Mouse (Mus musculus): ENCODE results near the gene Snrpa1. TPM values are rescaled to one million over a fixed set of nuclear protein-coding genes. Genes with fewer than 3 reads are reported as not detected.
"Not testable (repeated sequence)": the region's sequence is repeated elsewhere in the genome, so short reads cannot be mapped to it uniquely, and the experiment has no call there.

The Snrpa1 gene
- 10 to 100 TPM; 34.1 to 35.0 TPM for total RNA-seq (2021)

DNA sequence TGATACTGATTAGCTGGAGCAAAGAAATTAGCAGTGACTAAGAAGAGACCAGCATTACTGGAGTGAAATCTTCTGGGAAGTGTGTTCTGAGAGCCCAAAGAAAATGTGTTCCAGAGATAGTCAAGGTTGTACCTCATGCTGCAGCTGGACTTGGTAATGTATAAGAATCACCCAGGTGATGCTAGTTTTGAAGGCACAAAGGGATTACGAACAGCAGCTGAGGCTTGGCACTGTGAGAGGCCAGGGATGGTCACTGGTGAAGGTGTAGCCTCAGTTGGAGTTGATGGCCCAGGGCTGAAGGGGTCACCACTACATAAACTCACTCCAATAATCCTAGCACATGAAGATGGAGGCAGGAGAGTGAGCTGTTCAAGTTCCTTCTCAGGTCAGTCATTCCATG lies at the start of gene Snrpa1:
Snrpa1 (plus strand) TSS at position 301 of the 400 bp plus-strand sequence.
- DNase-seq = no peak

DNA sequence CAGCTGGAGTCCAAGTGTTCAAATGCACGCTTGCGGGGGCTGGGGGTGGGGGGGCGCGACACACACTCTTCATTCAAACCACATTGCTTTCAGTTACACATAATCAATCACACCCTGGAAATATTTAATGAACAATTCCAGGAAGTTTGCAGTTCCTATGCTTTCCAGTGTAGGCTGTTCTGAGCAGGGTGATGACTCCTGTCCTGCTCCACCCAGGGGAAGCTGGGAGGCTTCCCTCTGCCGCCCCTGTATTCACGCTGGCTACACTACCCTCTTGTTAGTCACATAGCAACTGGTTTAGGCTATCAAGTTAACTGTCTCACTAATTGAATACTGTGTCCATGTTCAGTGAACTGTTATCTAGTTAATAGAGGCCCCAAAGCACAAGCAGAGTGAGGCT lies 48.3 kb upstream of the Snrpa1 start:
- DNase-seq = no peak

- DNase-seq = no peak
These were observed 31.1 kb upstream of the Snrpa1 start for GRCm38 (mm10) chr7:66027747-66028146.

- no peak for DNase-seq
These were observed 29.9 kb upstream of the Snrpa1 start for GRCm38 (mm10) chr7:66028766-66029512.

DNA sequence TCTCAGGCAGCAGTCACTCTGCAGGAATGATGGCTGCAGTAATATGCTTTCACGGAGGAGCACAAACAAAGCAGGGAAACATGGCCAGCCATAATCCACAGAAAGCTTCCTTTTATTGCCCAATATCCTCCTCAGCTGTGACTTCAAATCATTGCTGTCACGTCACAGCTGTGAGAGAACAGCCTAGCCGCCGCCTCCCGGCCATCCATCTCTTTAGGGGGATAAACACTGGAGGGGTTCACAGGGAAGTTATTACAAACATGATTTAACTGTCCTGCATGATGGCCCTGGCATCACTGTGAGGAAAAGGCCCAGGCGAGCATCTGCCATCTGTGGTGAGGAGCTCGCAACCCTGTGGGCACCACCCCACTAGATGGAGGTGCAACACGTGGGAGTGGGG lies 22.0 kb upstream of the Snrpa1 start:
- no peak for DNase-seq

- no peak for DNase-seq
These were observed 20.5 kb upstream of the Snrpa1 start for GRCm38 (mm10) chr7:66038261-66038660.

DNA sequence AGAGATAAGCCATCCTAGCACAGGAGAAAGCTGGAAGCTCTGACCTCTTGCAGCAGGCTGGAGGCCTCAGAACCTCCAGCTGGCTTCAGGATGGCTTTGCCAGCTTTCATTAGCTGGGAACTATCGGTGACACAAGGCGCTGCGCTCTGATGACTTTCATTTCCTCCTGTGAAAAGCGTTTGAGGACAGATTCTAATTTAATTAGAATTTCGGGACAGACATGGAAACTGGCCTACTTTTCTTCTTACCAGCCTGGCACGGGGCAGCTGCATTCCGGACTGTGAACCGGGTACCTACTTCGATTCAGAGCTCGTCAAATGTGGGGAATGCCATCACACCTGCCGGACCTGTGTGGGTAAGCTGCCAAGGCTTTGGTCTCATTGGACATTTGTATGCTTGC lies 20.1 kb upstream of the Snrpa1 start:
- DNase-seq = no peak

- no peak for DNase-seq
These were observed 18.6 kb upstream of the Snrpa1 start for GRCm38 (mm10) chr7:66040026-66040814.

GRCm38 (mm10) chr7:66043552-66044459 lies 15.0 kb upstream of the Snrpa1 start, which contains the start of gene Gm45213:
Gene Gm45213, plus strand, starts transcription at chr7:66043602.
- peak in 1 of 2 experiments; percentile 22 for DNase-seq

- no peak for DNase-seq
These were observed 14.2 kb upstream of the Snrpa1 start for GRCm38 (mm10) chr7:66044617-66045016.

DNA sequence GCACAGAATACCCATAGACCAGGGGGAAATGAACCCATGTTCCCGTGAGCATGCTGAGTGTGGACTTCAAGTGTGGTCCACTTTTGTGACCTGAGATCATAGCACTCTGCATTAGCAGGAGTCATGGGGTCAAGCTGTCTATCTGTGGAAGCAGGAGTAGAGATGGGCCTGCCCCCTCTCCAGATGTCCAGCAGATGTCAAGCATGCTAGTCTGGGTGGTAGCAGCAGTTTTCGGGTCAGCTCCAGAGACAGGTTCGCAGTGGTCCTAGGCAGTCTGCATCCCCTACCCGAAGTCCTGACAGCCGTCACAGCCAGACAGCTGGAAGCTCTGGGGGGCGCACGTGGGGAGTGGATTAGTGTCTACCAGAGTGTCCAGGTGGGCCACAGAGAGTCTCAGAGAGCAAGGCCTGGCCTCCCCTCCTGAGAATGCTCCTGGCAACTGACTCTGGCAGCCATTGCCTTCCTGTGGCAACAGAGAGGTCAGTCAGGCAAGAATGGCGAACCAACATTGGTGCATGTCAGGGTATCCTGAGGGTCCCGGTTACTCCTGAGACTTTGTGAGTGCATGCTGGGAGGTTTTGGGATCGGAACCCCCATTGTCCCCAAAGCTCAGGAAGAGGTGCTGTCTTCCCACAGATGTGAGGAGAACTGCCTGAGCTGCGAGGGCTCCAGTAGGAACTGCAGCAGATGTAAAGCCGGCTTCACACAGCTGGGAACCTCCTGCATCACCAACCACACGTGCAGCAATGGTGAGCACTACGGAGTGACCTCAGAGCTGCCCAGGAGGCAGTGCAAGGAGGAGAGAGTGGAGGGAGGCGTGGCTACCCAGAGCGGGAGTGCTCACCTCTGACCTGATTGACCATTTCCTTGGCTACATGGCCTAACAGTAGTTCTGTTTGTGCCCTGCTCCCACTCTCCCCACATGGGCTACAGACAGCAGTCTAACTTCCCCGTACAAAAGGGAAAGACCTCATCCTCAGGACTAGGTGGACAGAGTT lies 11.6 kb upstream of the Snrpa1 start:
- DNase-seq = no peak

DNA sequence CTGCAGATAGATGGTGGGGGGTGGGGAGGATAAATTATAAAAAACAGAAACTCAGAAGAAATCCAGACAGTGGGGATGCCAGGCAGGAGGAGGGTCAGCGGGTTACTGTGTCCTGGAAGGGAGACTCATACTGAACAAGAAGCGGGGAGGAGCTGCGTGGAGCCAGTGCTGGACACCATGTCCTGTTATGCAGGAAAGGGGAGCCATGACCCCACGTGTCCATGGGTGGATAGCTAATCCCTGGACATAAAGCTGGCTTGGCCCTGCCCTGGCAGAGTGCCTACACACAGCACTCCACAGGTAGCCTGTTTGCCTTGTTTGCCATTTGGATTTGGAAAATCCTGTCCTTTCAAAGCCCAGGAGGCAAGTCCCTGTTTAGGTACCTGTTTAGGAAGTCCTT lies 10.8 kb upstream of the Snrpa1 start:
- DNase-seq = no peak

DNA sequence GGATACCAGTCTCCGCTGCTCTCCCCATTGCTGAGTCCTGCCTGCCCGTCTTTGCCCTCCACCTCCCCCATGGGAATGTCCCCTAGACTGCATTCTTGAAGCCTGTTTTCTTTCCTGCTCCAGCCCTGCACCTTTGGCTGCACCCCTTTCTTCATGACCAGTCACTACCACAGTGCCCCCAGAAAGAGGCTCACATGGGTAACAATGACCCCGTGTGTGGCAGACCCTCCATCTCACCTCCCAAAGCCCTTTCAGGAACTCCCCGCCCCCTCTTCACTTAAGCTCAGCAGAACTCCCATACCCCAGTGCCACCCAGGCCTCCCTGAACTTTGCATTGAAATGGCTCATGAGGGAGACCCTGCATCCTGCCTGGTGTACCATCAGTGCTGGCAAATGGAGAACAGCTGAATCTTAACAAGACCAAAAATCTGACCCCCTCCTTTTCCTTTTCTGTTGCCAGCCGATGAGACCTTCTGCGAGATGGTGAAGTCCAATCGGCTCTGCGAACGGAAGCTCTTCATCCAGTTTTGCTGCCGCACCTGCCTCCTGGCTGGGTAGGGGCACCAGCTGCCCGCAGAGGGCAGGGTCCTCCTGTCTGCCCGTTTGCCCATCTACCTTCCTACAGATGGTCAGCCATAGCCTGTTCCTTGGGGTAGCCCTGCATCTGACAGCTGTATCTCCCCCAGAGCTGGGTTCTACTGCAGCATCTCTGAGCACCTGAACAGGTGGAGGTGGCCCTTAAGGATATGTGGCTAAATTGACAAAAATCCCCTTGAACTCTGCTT lies 10.2 kb upstream of the Snrpa1 start:
- DNase-seq = no peak

- no peak for DNase-seq
These were observed 4.8 kb upstream of the Snrpa1 start for GRCm38 (mm10) chr7:66053946-66054483.

- not testable (repeated sequence) for DNase-seq
These were observed 3.4 kb upstream of the Snrpa1 start for GRCm38 (mm10) chr7:66055356-66055755.

- DNase-seq = peak; percentile 88
These were observed 1.5 kb downstream of the Snrpa1 start for GRCm38 (mm10) chr7:66060066-66060956.

DNA sequence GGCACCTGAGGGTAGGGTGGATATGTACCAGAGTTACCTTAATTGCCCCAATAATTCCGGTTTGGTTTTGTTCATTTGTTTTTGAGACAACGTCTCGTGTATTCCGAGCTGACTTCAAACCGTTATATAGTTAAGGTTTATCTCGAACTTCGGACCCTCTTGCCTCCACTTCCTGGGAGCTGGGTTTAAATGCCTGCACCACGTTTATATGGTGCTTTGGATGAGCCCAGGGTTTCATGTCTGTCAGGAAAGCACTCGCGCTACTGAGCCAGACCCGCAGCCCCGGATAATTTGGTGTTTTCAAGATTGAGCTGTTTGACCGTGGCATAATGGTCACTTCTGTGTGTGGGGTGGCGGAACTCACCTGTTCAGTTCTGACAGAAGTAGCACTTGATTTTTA lies 2.3 kb downstream of the Snrpa1 start:
- DNase-seq = no peak

DNA sequence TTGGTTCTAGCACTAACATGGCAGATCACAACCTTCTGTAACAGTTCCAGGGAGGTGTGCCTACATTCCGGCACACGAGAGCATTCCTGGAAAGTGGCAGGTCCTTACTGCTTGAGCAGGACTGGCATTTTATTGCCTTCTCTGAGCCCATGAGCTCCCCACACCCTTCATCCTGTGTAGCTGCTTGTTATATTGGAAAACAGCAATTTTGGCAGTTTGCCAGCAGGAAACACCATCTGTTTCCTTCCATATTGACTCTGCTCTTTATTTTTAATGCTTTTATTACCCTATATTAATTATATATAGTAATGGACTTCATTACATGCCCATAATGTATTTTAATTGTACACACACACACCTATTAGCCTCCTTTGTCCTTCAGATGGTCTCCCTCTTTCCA lies 17.6 kb downstream of the Snrpa1 start:
- no peak for DNase-seq

Data from layer of hippocampus, postnatal 36 days (tissue).